Mouse (Mus musculus) heart, adult 2 months (tissue): ENCODE measurements around the gene Irf3. TPM values are rescaled to one million over a fixed set of nuclear protein-coding genes. Genes with fewer than 3 reads are reported as not detected.
A peak's percentile ranks its signal among the peaks of the same experiment; 100 is the strongest.

Experiments
- DNase-seq, 2 experiments: peaks; one replicate each; pipeline ENCODE4 v3.0.0; 2021
- H3K27ac ChIP-seq: fragments of 200-600 bp; 2 replicates; pipeline ENCODE4 v1.8.1; 2022
- H3K27me3 ChIP-seq: fragments of 200-500 bp; 2 replicates; pipeline ENCODE4 v1.6.1; 2012; ENCODE audit warnings: mild to moderate bottlenecking, low read length, inconsistent platforms, mixed read lengths; ENCODE audit not compliant: control insufficient read depth, insufficient read depth
- H3K36me3 ChIP-seq: fragments of 200-500 bp; 2 replicates; pipeline ENCODE4 v1.6.1; 2012; ENCODE audit warnings: low read length, inconsistent platforms; ENCODE audit not compliant: control insufficient read depth, insufficient read depth
- H3K4me1 ChIP-seq: fragments of 200-500 bp; 2 replicates; pipeline ENCODE4 v1.6.1; 2011; ENCODE audit warnings: low read length; ENCODE audit not compliant: control insufficient read depth, insufficient read depth
- H3K4me3 ChIP-seq: fragments of 200-600 bp; 2 replicates; pipeline ENCODE4 v1.8.1; 2022
- H3K79me2 ChIP-seq: fragments of 200-500 bp; replicated peaks from 2 replicates; pipeline ENCODE4 v1.6.1; 2012; ENCODE audit warnings: mild to moderate bottlenecking, inconsistent platforms, low read length, moderate library complexity, mixed read lengths; ENCODE audit not compliant: control insufficient read depth, insufficient read depth
- H3K9ac ChIP-seq: fragments of 200-500 bp; 2 replicates; pipeline ENCODE4 v1.6.1; 2012; ENCODE audit warnings: low read depth, mild to moderate bottlenecking, control low read depth, inconsistent platforms, low read length, mixed read lengths
- CTCF ChIP-seq: fragments of 200-600 bp; IDR thresholded peaks from 2 replicates; pipeline ENCODE4 v1.8.1; 2022; ENCODE audit warnings: antibody characterized with exemption, mild to moderate bottlenecking, moderate library complexity
- EP300 ChIP-seq: fragments of 200-500 bp; IDR thresholded peaks from 2 replicates; pipeline ENCODE4 v1.6.1; 2011; ENCODE audit warnings: low read depth, low read length, control low read depth; ENCODE audit not compliant: insufficient read depth
- POLR2A ChIP-seq: fragments of 200-500 bp; IDR thresholded peaks from 2 replicates; pipeline ENCODE4 v1.6.1; 2011; ENCODE audit warnings: mild to moderate bottlenecking, low read depth, low read length, control low read depth; ENCODE audit not compliant: insufficient read depth
- WGBS: fragments of 180-500 bp; shearing (Covaris S2); methylation state at CpG from one replicate; pipeline ENCODE4 v1.1.7; 2018; 5-methylcytosine and 5-hydroxymethylcytosine counted together
- intact Hi-C: fragments of 180-260 bp; cut with DNase I; formaldehyde crosslinking; loops from one replicate; pipeline ENCODE4 v1.15.1; 2025
- polyA plus RNA-seq: library from polyadenylated mRNA; depleted of rRNA; stranded (reverse); fragments of >200 nt; gene quantifications from 2 replicates; pipeline ENCODE4 v1.2.3, GENCODE M21; 2012
- total RNA-seq, 2 experiments: library from RNA; stranded (reverse); gene quantifications; 2 replicates each; pipeline ENCODE4 v1.2.3; 2021

Irf3 gene
- total and polyA plus RNA-seq, 3 experiments = 24.4 to 55.6 (median 26.0) TPM

DNA sequence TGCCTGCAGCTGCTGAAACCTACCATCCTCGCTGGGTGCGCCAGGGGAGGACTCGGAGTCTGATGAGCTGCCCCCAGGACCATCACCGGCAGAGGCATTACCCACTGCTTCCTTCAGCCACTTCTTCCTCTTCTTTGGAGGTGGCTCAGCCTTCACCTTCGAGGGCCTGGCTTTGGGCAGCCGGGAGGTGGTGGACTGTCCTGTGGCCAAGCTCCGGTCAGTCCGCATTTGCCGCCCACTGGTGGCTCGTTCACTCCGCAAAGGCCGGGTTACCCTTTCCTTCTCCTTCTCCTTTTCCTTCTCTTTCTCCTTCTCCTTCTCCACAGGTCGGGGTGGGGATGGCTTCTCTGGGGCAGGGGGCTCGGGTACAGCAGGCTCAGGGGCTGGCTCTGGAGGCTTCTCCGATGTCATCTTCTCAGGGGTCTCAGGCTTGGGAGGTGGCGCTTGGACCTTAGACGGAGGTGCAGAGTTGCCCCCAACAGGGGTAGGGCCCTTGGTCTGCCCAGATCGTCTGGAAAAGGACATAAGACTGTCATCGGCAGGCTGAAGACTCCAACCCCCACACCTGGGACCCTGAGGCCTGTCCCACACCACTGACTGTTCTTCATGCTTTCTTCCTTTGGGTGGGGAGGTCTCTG lies 36.4 kb downstream of the Irf3 start:
- no peaks in the 10 kb centered on the region for H3K36me3 ChIP-seq
- peak in 1 of 2 experiments; percentile 2 for DNase-seq
- H3K27ac ChIP-seq = no peak overlapping the region
- no peak for TF ChIP-seq CTCF
- no peaks in the 10 kb centered on the region for H3K27me3 ChIP-seq
- no peak overlapping the region for H3K4me3 ChIP-seq
- peaks cover 2% of the 10 kb centered on the region; the same call in 1 of the 2 replicates for H3K79me2 ChIP-seq
- intact Hi-C loops = no loop called here
- WGBS = 93% methylated on average over 19 of the region's 19 CpGs
- no peaks in the 10 kb centered on the region for H3K4me1 ChIP-seq
- H3K9ac ChIP-seq = no peak overlapping the region

DNA sequence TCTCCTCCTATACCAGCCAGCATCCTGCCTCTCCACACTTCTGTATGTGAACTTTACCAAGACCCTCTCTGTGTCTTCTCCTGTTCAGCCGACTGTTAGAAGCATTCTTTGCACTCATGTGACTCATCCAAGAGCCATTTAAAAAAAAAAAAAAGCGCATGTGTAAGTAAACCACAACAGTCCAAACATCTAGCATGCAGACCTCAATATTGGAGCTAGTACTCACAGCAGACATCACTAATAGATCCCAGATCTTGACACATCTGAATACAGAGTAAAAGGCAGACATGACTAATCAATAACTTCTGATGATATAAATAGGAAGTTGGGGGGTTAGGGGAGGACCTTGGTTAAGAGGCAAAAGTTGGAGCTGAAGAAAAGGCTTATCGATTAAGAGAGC lies 38.2 kb downstream of the Irf3 start:
- WGBS = 77% methylated on average over 3 of the region's 3 CpGs
- no peaks in the 10 kb centered on the region for H3K4me1 ChIP-seq
- no peaks in the 10 kb centered on the region for H3K27me3 ChIP-seq
- no peak overlapping the region for H3K27ac ChIP-seq
- H3K9ac ChIP-seq = no peak overlapping the region
- TF ChIP-seq POLR2A (no peak), CTCF (no peak), EP300 (no peak)
- DNase-seq = no peak
- intact Hi-C loops = no loop called here
- peaks cover 2% of the 10 kb centered on the region; the same call in 1 of the 2 replicates for H3K79me2 ChIP-seq
- H3K36me3 ChIP-seq = no peaks in the 10 kb centered on the region
- H3K4me3 ChIP-seq = no peak overlapping the region

DNA sequence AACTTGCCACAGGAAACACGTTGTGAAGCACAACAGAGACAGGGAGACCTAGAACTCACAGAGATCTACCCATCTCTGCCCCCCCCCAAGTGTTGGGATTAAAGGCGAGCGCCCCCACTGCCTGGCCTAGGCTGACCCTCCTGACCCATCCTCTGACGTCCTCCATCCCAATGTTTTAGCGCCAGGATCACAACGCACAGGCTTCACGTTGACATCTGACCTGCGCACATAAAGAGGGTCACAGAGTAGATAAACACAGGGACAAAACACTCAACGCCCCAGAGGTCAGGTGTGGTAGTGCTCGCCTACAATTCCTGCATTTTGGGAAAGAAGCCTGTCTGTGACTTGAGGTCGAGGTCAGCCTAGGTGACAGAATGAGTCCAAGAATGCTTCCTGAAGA lies 39.3 kb downstream of the Irf3 start:
- Histone ChIP-seq H3K4me1 (no peaks in the 10 kb centered on the region), H3K27ac (no peak overlapping the region), H3K79me2 (peaks cover 2% of the 10 kb centered on the region; the same call in 1 of the 2 replicates), H3K36me3 (no peaks in the 10 kb centered on the region), H3K4me3 (no peak overlapping the region), H3K27me3 (no peaks in the 10 kb centered on the region), H3K9ac (no peak overlapping the region)
- DNase-seq = no peak
- intact Hi-C loops = no loop called here
- TF ChIP-seq POLR2A (no peak), EP300 (no peak), CTCF (no peak)
- WGBS = 84% methylated on average over 11 of the region's 11 CpGs

DNA sequence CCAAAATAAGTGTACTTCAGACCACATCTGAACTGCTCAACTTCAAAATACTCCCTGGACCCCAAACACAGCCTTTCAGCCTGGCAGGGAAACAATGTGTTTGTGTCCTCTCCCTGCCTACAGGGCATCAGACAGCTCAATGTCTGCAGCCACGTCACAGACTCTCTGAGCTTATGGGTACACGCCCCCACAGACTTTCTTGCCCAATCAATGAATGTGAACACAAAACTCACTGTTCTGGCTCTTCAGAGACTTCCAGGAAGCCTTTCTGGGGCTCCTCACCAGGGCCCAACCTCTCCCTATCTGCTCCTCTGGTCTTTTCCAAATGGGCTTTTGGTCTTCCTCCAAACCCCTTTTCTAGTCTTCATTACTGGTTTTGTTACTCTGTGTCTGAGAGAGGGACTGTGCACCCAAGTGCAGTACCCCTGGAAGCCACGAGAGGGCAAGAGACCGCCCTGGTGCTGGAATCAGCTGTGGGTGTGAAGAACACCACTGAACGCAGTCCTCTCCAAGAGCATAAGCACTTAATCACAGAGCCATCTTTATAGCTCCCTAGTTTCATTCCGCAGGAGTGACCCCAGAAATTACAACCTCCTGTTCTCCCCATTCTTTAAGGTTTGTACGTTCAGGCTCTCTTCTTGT lies 40.4 kb downstream of the Irf3 start:
- H3K27me3 ChIP-seq = no peaks in the 10 kb centered on the region
- H3K4me3 ChIP-seq = no peak overlapping the region
- H3K27ac ChIP-seq = no peak overlapping the region
- no peaks in the 10 kb centered on the region for H3K4me1 ChIP-seq
- intact Hi-C loops = no loop called here
- H3K36me3 ChIP-seq = no peaks in the 10 kb centered on the region
- 69% methylated on average over 7 of the region's 7 CpGs for WGBS
- TF ChIP-seq EP300 = no peak
- TF ChIP-seq POLR2A = no peak
- TF ChIP-seq CTCF = peak; percentile 86
- peaks cover 2% of the 10 kb centered on the region; the same call in 1 of the 2 replicates for H3K79me2 ChIP-seq
- no peak overlapping the region for H3K9ac ChIP-seq
- DNase-seq = peak; percentile 27 to 68

DNA sequence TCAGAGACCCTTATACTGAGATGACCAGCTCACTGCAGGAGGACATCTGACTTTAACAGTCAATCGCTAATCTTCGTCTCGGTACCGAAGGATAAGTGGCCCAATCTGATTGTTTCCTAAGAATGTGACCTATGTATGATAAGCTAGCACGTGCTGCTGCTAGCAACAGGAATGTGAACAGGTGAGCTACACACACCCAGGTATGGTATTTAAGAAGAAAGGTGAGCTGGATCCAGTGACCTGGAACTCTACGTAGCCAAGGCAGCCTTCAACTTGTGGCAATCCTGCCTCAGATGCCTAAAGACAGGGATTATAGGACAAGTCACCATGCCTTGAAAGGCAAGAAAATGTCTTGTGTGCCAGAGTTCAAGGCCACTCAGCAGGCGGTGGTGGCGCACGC lies 41.0 kb downstream of the Irf3 start:
- Histone ChIP-seq H3K9ac (no peak overlapping the region), H3K27ac (no peak overlapping the region), H3K4me3 (no peak overlapping the region), H3K27me3 (no peaks in the 10 kb centered on the region), H3K36me3 (no peaks in the 10 kb centered on the region), H3K79me2 (peaks cover 2% of the 10 kb centered on the region; the same call in 1 of the 2 replicates), H3K4me1 (no peaks in the 10 kb centered on the region)
- TF ChIP-seq POLR2A = no peak
- no peak for TF ChIP-seq EP300
- no peak for TF ChIP-seq CTCF
- intact Hi-C loops = no loop called here
- DNase-seq = no peak
- 97% methylated on average over 9 of the region's 9 CpGs for WGBS

DNA sequence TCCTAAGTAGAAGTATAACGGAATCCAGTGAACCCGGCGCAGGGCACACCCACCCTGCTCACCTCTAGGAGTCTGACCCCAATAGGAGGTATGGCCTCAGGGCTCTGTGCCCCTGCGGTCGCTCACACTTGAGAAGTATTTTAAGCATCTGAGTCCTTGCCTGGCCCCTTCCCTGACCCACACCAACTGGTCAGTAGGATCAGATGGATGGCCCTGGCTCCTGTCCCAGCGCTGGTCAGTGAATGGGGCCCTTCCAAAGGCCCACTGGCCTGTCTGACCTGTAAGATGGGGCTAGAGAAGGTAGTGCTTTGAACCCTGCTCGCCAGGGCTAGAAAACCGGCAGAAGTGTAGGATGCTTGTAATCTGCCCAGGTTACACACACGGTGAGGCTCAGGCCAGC lies 43.4 kb downstream of the Irf3 start:
- 86% methylated on average over 9 of the region's 9 CpGs for WGBS
- H3K27me3 ChIP-seq = no peaks in the 10 kb centered on the region
- intact Hi-C loops = no loop called here
- H3K4me3 ChIP-seq = no peak overlapping the region
- no peaks in the 10 kb centered on the region for H3K36me3 ChIP-seq
- DNase-seq = no peak
- H3K9ac ChIP-seq = no peak overlapping the region
- no peaks in the 10 kb centered on the region for H3K4me1 ChIP-seq
- no peak for TF ChIP-seq POLR2A
- no peak for TF ChIP-seq CTCF
- TF ChIP-seq EP300 = no peak
- no peak overlapping the region for H3K27ac ChIP-seq
- peaks cover 3% of the 10 kb centered on the region; the same call in 1 of the 2 replicates for H3K79me2 ChIP-seq
